Mouse (Mus musculus): ENCODE measurements around the gene Tmem235.
"Not testable (repeated sequence)": the region's sequence is repeated elsewhere in the genome, so short reads cannot be mapped to it uniquely, and the experiment has no call there.

The Tmem235 gene

GRCm38 (mm10) chr11:117860601-117861000 is at the start of gene Tmem235:
Tmem235 (plus strand) TSS chr11:117860752.
- no peak for DNase-seq

GRCm38 (mm10) chr11:117813867-117814266 is 46.7 kb upstream of the Tmem235 start:
- DNase-seq: no peak

GRCm38 (mm10) chr11:117814704-117815366 is 45.7 kb upstream of the Tmem235 start:
- no peak for DNase-seq

DNA sequence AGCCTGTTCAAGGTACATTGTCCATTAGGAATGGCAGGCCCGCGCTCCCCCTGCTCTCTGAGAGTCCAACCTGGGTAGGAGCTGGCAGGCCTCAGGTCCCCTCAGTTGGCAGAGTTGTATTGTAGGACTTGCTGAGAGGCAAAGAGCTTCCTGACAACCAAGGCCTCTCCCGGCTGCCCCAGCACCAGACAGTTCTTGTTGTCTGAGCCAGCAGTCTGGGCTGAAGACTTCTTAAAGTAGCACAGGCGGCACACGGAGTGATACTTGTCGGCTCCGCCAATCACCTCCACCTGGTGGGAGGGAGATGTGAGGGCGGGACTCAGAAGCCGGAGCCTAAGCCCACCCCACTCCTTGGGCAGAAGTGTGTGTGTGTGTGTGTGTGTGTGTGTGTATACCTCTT is 44.7 kb upstream of the Tmem235 start:
- not testable (repeated sequence) for DNase-seq

DNA sequence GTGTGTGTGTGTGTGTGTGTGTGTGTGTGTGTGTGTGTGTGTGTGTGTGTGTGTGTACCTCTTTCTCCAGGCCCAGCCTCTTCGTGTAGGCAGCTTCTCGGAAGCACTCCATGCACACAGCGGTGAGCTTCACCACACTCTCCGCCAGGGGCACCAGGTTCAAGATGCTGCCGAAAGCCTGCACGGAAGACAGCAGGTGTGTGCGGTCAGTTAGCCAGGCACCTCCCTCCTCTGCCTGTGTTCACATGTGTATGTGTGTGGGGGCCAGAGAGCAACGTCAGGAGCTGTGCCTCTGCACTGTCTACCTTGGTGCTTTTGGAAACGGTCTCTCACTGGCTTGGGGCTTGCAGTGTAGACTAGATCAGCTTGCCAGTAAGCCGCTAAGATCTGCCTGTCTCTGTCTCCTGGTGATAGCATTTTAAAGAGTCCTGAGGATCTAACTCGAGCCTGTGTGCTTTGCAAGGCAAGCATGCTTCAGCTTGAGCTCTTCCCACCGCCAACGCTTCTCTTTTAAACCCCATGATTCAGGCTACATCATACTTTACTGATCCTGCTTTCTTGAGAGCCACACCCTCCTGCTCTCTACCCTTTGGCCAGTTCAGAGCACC is 44.1 kb upstream of the Tmem235 start:
- no peak for DNase-seq

GRCm38 (mm10) chr11:117819095-117819494 is 41.5 kb upstream of the Tmem235 start:
- DNase-seq: no peak

GRCm38 (mm10) chr11:117820173-117820572 is 40.4 kb upstream of the Tmem235 start:
- DNase-seq: no peak

- no peak for DNase-seq
Measured at GRCm38 (mm10) chr11:117821868-117822267, 38.7 kb upstream of the Tmem235 start.

DNA sequence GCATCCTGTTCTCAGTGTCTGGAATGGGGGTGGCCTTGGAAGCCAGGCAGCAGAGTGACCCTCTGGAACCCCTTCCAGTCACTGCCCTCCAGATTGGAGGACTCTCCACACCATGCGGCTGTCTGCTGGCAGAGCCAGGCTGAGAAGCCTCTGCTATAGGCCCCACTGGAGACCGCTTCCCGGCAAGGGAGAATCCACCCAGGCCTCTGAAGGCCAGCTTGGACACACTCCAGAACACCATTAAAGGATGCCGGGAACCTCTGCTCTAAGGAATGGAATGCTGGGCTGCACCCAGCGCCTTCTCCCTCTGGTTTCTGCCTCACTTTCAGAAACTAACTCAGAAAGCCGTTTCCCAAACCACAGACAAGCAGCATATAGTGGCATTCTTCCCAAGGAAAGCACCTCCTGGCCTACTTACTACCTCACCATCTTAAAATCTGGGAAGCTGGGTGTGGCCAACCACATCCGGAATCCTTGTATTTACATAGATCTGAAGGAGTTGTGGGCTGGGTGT is 37.8 kb upstream of the Tmem235 start:
- peak; percentile 72 for DNase-seq

DNA sequence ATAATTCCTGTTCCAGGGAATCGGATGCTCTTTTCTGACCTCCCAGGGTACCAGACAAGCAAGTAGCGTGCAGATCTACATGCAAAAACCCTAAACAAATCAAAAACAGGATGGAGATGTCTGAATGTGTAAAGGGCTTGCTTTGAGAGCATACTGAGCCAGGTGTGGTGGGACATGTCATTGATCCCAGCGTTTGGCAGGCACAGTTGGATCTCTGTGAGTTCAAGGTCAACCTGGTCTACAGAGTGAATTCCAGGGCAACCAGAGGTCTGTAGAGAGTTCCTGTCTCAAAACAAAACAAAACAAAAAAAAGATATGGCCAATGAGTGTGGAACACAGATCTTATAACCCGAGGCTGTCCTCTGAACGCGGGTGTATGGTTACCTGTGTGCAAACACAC is 37.1 kb upstream of the Tmem235 start:
- DNase-seq: no peak

DNA sequence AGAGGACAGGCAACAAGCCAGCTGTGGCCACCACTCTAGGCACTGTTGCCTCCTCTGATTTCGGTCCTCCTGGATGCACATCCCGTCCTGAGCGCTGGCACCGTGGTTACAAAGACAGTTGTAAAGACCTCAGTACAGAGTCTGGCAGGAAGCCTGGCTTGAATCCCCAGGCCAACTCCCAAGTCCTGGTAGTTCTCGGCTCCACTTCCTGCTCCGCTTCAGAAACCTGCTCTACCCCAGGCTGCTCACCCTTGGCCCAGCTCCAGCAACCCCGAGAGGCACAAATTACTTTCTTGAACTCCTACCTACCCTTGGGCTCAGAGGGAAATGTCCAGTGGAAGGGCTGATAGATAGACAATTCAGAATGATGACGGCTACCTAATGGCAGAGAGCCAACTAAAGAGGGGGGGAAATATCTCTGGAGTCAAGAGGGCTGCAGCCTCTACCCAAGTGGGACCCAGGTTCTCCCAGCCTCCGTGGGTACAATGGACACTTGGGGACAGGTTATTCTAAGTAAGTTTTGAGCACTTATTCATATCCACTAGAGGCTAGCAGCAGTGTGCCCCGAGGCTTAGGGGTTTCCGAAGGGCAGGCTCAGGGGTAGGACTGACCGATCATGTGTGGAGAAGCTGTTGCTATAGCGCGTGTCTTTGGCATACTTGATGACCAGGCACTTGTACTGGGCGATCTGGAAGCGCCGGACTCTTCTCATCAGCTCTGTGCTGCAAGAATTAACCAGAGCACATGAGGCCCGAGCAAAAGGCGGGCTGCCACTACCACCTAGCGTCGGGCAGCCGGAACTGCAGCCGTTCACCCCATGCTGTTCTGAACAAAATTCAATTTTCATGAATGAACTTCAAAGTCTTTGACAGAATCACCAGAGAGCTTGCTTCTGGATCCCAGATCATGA is 36.2 kb upstream of the Tmem235 start:
- DNase-seq: peak; percentile 88

DNA sequence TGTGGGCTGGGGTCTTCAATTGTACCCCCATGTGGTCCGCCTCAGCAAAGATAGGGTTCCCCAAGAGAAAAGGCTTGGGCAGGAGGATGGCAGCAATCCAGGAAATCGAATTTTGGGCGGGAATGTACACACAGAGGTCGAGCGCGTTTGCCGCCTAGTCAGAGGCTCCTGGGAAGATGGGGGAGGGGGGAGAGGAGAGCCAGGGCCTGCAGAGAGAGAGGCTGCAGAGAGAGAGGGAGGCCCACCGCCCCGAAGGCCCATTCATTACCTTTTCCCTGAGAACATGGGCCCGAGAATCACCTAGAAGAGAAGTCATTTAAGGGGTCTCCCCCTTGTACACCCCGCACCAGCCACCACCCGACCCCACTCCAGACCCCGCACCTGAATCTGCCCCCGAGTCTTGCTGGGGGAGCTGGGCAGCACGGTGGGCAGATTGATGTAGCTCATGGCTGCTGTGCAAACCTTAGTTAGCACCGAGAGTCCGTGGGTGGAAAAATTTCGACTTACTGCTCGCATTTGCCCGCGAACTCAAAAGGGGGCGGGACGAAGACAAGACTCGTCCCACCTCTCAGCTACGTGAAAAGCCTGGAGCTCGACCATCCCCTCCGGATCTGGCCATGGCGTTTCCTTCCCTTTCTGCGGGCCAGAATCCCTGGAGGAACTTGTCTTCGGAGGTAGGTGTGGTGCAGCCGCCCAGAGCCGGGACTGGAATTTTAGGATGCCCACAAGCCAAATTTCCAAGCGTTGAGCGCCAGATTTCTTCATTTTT is 35.0 kb upstream of the Tmem235 start, which contains the start of the genes Afmid and Tk1:
TSS of gene Afmid (plus strand) at position 592 of the 769 bp plus-strand sequence.
TSS of gene Tk1 (minus strand) at position 760 of the 769 bp plus-strand sequence.
- peak; percentile 87 for DNase-seq

- DNase-seq: no peak
Measured at GRCm38 (mm10) chr11:117826164-117826563, 34.4 kb upstream of the Tmem235 start.

- no peak for DNase-seq
Measured at GRCm38 (mm10) chr11:117826916-117827315, 33.6 kb upstream of the Tmem235 start.

DNA sequence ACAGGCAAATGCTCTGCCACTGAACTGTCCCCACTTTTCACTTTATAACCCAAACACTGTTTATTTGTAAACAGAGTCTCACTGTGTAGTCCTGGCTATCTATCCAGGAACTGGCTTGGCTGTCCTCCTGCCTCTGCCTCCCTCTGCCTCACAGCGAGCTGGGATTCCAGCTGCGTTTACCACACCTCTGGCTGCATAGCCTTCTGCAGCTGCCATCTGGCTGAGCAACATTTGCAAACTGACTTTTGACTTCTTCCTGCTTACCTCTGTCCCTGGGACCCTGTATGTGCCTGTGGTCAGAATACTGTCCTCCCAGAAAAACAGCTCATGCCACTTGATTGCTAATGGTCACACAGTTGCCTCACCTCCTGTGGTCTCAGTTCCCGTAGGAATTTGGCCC is 33.2 kb upstream of the Tmem235 start:
- DNase-seq: no peak

- DNase-seq: peak; percentile 59
Measured at GRCm38 (mm10) chr11:117828149-117828887, 32.2 kb upstream of the Tmem235 start.

DNA sequence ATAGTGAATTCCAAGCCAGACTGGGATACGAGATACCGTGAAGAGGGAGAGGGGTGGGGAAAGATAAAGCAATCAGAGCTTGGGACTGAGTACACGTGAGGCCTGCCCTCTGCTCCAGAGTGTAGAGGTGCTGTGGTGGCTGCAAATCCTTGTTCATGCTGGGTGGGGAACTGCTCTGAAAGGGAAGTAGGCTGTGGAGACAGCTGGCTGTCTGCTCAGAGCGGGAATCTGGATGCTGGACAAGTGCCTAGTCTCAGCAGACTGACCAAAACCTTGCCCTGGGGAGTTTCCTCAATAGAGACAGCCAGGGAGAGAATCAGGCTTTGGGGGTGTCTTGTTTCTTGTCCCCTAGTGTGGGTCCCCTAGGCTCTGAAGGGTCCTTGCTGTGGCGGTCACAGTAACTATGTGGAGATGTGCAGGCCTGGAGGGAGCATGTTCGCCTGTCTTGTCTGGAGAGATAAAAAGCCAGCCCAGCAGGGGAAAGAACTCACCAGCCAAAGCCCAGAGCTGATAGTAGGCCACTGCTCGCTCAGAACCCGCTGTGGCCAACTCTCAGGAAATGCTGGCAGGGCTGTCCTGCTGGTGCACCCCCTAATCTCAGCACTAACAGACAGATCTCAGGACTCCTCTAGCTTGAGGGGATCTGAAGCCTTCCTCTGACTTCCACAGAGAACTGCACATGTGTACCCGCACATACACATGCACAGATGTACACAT is 31.5 kb upstream of the Tmem235 start:
- peak; percentile 64 for DNase-seq

GRCm38 (mm10) chr11:117829671-117830215 is 30.8 kb upstream of the Tmem235 start:
- peak; percentile 70 for DNase-seq

GRCm38 (mm10) chr11:117830401-117830800 is 30.2 kb upstream of the Tmem235 start:
- peak; percentile 56 for DNase-seq

DNA sequence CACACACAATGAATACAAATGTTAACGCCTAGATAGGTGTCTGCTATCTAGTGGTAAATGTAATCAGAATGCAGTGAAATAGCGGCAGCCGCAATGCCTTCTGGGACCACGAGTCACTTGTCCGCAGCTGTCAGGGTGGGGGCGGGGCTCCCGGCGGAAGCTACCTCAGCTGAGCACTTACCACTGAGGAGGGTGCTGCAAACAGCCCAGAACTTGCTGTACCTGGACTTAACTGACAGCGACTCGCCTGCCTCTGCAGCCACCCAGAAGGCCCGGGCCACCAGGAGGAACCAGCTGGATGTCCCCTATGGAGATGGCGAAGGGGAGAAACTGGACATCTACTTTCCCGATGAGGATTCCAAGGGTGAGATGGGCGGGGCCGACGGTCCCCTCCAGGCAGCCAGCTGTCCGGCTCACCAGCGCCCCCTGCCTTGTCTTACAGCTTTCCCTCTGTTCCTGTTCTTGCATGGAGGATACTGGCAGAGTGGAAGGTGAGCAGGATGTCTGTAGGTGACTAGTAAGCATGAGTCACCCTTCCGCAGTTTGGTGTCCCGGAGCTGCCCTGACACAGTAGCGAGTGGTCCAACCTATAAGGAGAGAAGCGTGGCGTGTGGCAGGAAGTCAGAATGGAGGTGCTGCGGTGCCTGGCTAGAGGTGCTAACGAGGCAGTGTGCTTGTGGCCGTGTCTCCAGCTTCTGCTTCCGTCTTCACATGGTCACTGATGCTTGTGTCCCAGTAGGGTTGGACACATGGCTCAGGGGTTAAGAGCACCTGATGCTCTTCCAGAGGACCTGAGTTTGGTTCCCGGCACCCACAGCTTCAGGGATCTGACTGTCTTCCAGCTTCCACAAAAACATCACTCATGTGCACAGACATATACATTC is 28.2 kb upstream of the Tmem235 start:
- DNase-seq: peak; percentile 87
